Mouse (Mus musculus): ENCODE measurements around the gene Gm20425. TPM values are rescaled to one million over a fixed set of nuclear protein-coding genes. Genes with fewer than 3 reads are reported as not detected.

Gm20425 gene
- polyA plus RNA-seq, 1 experiment = not detected

DNA sequence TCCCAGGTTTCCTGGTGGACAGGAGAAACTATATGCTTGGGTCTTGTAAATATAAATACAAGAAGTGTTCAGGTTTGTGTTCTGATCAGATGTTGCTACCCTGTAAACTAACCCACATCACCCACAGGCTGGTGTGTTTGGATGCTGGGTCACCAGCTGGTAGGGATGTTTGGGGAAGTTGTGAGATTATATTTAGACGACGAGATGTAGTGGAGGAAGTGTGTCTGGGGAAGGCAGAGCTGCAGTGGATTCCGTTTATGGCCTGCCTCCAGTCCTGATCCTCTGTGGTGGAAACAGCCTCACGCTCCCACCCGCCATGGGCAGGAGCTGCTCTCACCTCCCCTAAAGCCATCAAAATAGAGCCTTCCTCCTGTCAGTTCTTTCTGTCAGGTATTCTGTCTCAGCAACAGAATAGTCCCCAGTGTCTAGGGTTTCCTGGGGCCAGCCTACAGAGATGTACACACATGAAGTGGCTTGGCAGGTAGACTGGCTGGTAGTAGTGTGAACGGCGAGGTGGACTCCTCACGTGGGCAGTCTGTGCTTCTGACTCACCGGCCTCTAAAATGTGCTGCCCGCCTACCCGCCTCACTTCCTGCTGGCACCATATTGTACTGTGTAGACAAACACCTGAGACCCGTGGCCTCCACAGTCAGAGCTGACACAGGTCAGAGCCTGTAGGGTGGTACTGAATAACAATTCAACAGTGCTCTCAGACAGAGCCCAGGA is 80.9 kb downstream of the Gm20425 start:
- no peak overlapping the region for H3K27ac ChIP-seq (ENCODE audit: insufficient read depth, low read depth, low read length)

DNA sequence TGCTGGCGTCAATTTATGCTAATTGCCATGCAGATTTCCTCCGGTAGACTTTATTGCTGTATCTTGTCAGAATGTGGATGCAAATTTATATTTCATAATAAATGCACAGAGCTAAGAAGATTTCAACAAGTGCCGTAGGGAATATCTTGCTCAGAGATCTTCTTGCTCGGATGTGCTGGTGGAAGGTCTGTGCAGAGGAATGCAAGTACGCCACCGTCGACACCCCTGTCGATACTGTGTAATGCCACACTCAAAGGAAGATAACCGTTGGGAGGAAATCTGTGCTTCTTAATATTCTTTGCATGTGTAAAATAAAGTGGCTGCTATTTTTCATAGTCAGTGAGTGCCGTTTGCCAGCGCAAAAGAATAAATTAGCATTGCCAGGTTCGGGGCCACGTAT is 83.0 kb downstream of the Gm20425 start:
- Histone ChIP-seq H3K4me3 (ENCODE audit: insufficient read depth, low read depth, low read length) (no peak overlapping the region), H3K27ac (ENCODE audit: insufficient read depth, low read depth, low read length) (no peak overlapping the region), H3K4me1 (ENCODE audit: control insufficient read depth, insufficient read depth, low read length) (peaks cover 29% of the 10 kb centered on the region)
- TF ChIP-seq CTCF (IDR thresholded peaks at IDR 0.05; ENCODE audit: insufficient read depth, low read depth, low read length) (no peak), POLR2A (IDR thresholded peaks at IDR 0.05; ENCODE audit: insufficient read depth, low read depth, low read length) (no peak)
- WGBS = 59% methylated on average over 13 of the region's 13 CpGs

More for the DNA sequence above, 80.9 kb downstream of the Gm20425 start:
- no peak overlapping the region for H3K4me3 ChIP-seq (ENCODE audit: insufficient read depth, low read depth, low read length)
- TF ChIP-seq POLR2A (IDR thresholded peaks at IDR 0.05; ENCODE audit: insufficient read depth, low read depth, low read length) (no peak), CTCF (IDR thresholded peaks at IDR 0.05; ENCODE audit: insufficient read depth, low read depth, low read length) (no peak)
- H3K4me1 ChIP-seq (ENCODE audit: control insufficient read depth, insufficient read depth, low read length) = peaks cover 26% of the 10 kb centered on the region
- WGBS = 78% methylated on average over 12 of the region's 12 CpGs

GRCm38 (mm10) chr9:103146703-103147102 is 83.4 kb downstream of the Gm20425 start:
- H3K27ac ChIP-seq (ENCODE audit: insufficient read depth, low read depth, low read length) = no peak overlapping the region
- H3K4me3 ChIP-seq (ENCODE audit: insufficient read depth, low read depth, low read length) = no peak overlapping the region
- WGBS = 37% methylated on average over 9 of the region's 9 CpGs
- peaks cover 29% of the 10 kb centered on the region for H3K4me1 ChIP-seq (ENCODE audit: control insufficient read depth, insufficient read depth, low read length)
- TF ChIP-seq POLR2A (IDR thresholded peaks at IDR 0.05; ENCODE audit: insufficient read depth, low read depth, low read length) (no peak), CTCF (IDR thresholded peaks at IDR 0.05; ENCODE audit: insufficient read depth, low read depth, low read length) (no peak)

DNA sequence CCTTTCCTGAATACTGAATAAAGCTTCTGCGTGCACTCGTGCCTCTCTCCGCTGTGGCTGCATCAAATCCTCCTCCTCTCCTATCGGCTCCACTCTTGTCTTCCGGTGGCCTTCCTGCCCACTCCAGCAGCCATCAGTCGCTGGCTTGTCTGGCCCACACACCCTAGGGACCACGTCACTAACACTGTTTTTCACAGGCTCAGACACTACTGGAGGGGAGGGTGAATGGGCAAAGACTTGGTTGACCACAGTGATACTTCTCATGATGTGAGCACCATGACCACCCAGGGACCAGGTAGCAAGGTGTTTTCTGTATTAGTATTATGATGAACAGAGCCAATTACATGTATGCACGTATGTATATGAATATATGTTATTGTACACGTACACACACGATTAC is 83.8 kb downstream of the Gm20425 start:
- H3K4me1 ChIP-seq (ENCODE audit: control insufficient read depth, insufficient read depth, low read length) = peaks cover 33% of the 10 kb centered on the region
- H3K27ac ChIP-seq (ENCODE audit: insufficient read depth, low read depth, low read length) = no peak overlapping the region
- no peak overlapping the region for H3K4me3 ChIP-seq (ENCODE audit: insufficient read depth, low read depth, low read length)
- TF ChIP-seq POLR2A (IDR thresholded peaks at IDR 0.05; ENCODE audit: insufficient read depth, low read depth, low read length) = no peak
- no peak for TF ChIP-seq CTCF (IDR thresholded peaks at IDR 0.05; ENCODE audit: insufficient read depth, low read depth, low read length)
- 57% methylated on average over 10 of the region's 10 CpGs for WGBS

DNA sequence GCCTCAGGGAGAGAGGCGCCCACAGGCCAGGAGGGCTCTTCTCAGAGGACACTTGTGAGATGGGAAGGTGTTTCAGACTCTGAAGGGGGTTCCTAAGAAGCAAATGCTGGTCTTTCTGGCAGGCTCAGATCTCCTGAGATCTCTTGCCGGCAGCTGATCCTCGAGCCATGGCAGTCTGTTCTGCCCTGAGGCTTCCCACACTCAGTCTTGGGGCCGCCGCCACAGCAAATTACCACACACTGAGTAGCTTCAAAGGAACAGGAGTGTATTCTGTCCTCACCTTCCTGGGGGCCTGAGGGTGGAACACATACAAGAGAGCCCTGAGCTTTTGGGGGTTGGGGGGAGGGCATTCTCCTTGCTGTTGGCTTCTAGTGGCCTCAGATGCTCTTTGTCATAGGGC is 84.8 kb downstream of the Gm20425 start:
- WGBS = 59% methylated on average over 5 of the region's 5 CpGs
- peaks cover 38% of the 10 kb centered on the region for H3K4me1 ChIP-seq (ENCODE audit: control insufficient read depth, insufficient read depth, low read length)
- TF ChIP-seq CTCF (IDR thresholded peaks at IDR 0.05; ENCODE audit: insufficient read depth, low read depth, low read length) (no peak), POLR2A (IDR thresholded peaks at IDR 0.05; ENCODE audit: insufficient read depth, low read depth, low read length) (no peak)
- H3K4me3 ChIP-seq (ENCODE audit: insufficient read depth, low read depth, low read length) = no peak overlapping the region
- H3K27ac ChIP-seq (ENCODE audit: insufficient read depth, low read depth, low read length) = no peak overlapping the region

DNA sequence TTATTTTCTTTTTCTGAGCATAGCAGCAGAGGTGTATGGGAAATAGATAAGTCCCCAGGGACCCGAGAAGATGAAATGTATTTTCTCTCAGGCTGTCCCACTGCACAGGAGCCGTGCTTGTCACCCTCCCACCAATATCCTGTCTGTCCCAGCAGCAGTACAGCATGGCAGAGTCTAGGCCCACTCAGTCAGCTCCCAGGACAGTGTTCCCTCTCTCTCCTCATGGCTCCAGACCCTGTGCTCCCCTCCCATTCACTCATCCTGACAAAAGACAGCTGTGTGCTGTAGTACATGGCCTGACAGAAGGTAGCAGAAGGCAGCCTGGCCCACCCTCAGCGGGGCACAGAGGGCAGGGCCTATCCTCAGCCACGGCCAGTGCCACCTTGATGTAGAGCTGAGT is 86.2 kb downstream of the Gm20425 start:
- TF ChIP-seq CTCF (IDR thresholded peaks at IDR 0.05; ENCODE audit: insufficient read depth, low read depth, low read length) (no peak), POLR2A (IDR thresholded peaks at IDR 0.05; ENCODE audit: insufficient read depth, low read depth, low read length) (no peak)
- Histone ChIP-seq H3K4me3 (ENCODE audit: insufficient read depth, low read depth, low read length) (no peak overlapping the region), H3K4me1 (ENCODE audit: control insufficient read depth, insufficient read depth, low read length) (peaks cover 51% of the 10 kb centered on the region), H3K27ac (ENCODE audit: insufficient read depth, low read depth, low read length) (no peak overlapping the region)
- 80% methylated on average over 4 of the region's 4 CpGs for WGBS

DNA sequence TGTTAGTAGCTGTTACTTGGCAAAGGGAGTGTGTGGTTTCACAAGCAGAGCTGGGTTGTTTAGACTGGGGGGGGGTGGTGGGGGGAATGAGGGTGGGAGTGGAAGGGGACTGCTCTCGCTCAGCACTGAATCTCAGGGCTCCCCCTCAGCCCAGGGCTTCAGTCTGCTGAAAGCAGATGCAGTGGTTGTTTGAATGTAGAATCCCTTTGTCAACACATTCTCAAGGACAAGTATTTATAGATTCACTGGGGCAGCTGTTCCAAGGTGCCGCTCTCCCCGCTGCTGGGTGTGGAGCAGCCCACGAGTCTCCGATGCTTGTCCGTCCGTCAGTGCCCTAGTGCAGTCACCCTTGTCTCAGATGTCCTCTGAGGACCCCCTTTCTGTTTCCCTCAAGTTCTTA is 88.8 kb downstream of the Gm20425 start:
- TF ChIP-seq CTCF (IDR thresholded peaks at IDR 0.05; ENCODE audit: insufficient read depth, low read depth, low read length) = no peak
- TF ChIP-seq POLR2A (IDR thresholded peaks at IDR 0.05; ENCODE audit: insufficient read depth, low read depth, low read length) = no peak
- Histone ChIP-seq H3K27ac (ENCODE audit: insufficient read depth, low read depth, low read length) (no peak overlapping the region), H3K4me3 (ENCODE audit: insufficient read depth, low read depth, low read length) (no peak overlapping the region), H3K4me1 (ENCODE audit: control insufficient read depth, insufficient read depth, low read length) (peaks cover 57% of the 10 kb centered on the region)
- WGBS = 49% methylated on average over 7 of the region's 7 CpGs

GRCm38 (mm10) chr9:103140384-103140783 is 89.7 kb downstream of the Gm20425 start:
- H3K4me1 ChIP-seq (ENCODE audit: control insufficient read depth, insufficient read depth, low read length) = peaks cover 58% of the 10 kb centered on the region
- H3K4me3 ChIP-seq (ENCODE audit: insufficient read depth, low read depth, low read length) = no peak overlapping the region
- WGBS = 76% methylated on average over 6 of the region's 6 CpGs
- no peak overlapping the region for H3K27ac ChIP-seq (ENCODE audit: insufficient read depth, low read depth, low read length)
- TF ChIP-seq CTCF (IDR thresholded peaks at IDR 0.05; ENCODE audit: insufficient read depth, low read depth, low read length) (no peak), POLR2A (IDR thresholded peaks at IDR 0.05; ENCODE audit: insufficient read depth, low read depth, low read length) (no peak)

Other genes starting within 250 kb of the Gm20425 start
- gene Slco2a1, start 241.6 kb downstream of the Gm20425 start, polyA plus RNA-seq (2012; ENCODE audit: insufficient read depth, insufficient read length, low replicate concordance, missing spikeins) = not detected in 2 replicates
- gene Rab6b, start 118.5 kb downstream of the Gm20425 start, polyA plus RNA-seq (2012; ENCODE audit: insufficient read depth, insufficient read length, low replicate concordance, missing spikeins) = 122 and 448 TPM in 2 replicates
- not detected in 2 replicates for gene Srprb, start 28.2 kb downstream of the Gm20425 start, polyA plus RNA-seq (2012; ENCODE audit: insufficient read depth, insufficient read length, low replicate concordance, missing spikeins)
- not detected in 2 replicates for gene Trf, start 137 bp upstream of the Gm20425 start, polyA plus RNA-seq (2012; ENCODE audit: insufficient read depth, insufficient read length, low replicate concordance, missing spikeins)
- not detected in 2 replicates for gene 1300017J02Rik, start 74.8 kb upstream of the Gm20425 start, polyA plus RNA-seq (2012; ENCODE audit: insufficient read depth, insufficient read length, low replicate concordance, missing spikeins)
- not detected in 2 replicates for gene Topbp1, start 74.9 kb upstream of the Gm20425 start, polyA plus RNA-seq (2012; ENCODE audit: insufficient read depth, insufficient read length, low replicate concordance, missing spikeins)
- 81.3 TPM in 1 of 2 replicates, not detected in the other for gene Cdv3, start 135.5 kb upstream of the Gm20425 start, polyA plus RNA-seq (2012; ENCODE audit: insufficient read depth, insufficient read length, low replicate concordance, missing spikeins)

All from olfactory bulb, adult 2 months (tissue).